Mouse (Mus musculus) olfactory bulb, adult 2 months (tissue): ENCODE measurements around the gene Serpina1c.
"Not testable (repeated sequence)": the region's sequence is repeated elsewhere in the genome, so short reads cannot be mapped to it uniquely, and the experiment has no call there.

Experiments used
- CTCF ChIP-seq: fragments of 200-500 bp; IDR thresholded peaks from 2 replicates; pipeline ENCODE4 v1.5.1; 2012; ENCODE audit warnings: low read depth, mild to moderate bottlenecking, low read length, moderate library complexity; ENCODE audit not compliant: insufficient read depth
- POLR2A ChIP-seq: fragments of 200-500 bp; IDR thresholded peaks from 2 replicates; pipeline ENCODE4 v1.6.1; 2012; ENCODE audit warnings: mild to moderate bottlenecking, low read depth, low read length, moderate library complexity; ENCODE audit not compliant: insufficient read depth

- TF ChIP-seq CTCF, POLR2A: not testable (repeated sequence)
Observed at GRCm38 (mm10) chr12:103853032-103853431, 51.7 kb downstream of the Serpina1c start.
